Mouse (Mus musculus) B cell, adult 2 months (primary cell): ENCODE measurements around the gene Ldlrad3.

Experiments
- DNase-seq, 2 experiments: peaks; one replicate each; pipeline ENCODE4 v3.0.0; 2022

Gene Ldlrad3

DNA sequence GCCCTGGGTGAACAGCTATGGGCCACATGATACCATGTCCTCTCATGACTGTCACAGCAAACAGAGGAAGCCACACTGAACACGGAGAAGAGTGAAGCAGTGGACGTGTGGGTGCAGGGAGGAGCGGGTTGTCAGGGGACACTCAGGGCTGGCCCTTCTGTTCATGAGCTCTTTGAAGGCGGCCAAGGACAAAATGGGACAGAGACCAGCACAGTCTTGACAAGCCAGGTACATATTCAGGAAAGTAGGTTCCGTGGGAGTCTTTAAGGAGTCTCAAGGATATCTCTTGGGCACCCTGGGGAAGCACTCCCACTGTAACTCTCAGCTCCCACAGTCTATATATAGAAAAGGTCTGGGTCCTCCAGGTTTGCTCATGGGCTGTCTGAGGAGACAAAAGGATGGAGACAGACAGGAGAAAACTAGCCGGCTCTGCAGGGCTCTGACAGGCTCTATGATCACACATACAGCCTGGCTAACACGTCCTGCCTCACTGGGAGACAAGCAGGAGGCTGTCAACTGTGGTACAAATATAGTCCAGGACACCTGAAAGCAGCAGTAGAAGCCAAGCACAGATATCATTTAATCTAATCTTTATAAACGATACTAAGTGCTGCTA lies 121.3 kb downstream of the Ldlrad3 start:
- DNase-seq: no peak

- DNase-seq: peak; percentile 31 to 33
Measured at GRCm38 (mm10) chr2:102063906-102064505, 122.2 kb downstream of the Ldlrad3 start.

DNA sequence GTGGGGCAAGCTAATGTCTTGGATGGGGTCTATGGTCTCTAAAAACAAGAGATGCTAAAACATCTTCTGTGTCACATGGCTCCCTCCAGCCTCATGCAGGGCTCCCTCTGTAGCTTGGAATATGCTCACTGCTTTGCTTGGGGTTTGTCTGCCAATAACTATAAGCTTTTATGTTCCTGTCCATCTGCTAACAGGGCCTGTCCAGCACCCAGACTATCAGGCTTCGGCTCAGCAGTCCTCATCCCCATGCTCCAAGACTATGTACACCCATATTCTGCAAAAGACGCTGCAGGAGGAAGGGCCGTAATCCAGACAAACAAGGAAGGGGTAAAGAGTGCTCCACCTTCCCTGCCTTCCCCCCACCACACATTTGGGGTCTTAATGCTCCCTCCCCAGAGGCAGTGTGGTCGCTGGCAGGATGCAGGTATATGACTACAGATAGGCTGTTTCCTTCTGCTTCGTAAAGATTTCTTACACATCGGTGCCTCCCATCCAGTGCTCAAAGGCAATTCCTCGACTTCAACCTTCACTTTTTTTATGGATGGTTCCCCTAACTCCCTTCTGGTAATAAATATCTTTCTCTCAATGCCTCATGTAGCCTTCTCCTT lies 123.2 kb downstream of the Ldlrad3 start:
- no peak for DNase-seq

GRCm38 (mm10) chr2:102061921-102062320 lies 124.3 kb downstream of the Ldlrad3 start:
- no peak for DNase-seq

GRCm38 (mm10) chr2:102057746-102058145 lies 128.4 kb downstream of the Ldlrad3 start:
- no peak for DNase-seq

- DNase-seq: peak; percentile 67 to 71
Measured at GRCm38 (mm10) chr2:102057029-102057685, 129.0 kb downstream of the Ldlrad3 start.

GRCm38 (mm10) chr2:102056144-102056543 lies 130.0 kb downstream of the Ldlrad3 start:
- peak in 1 of 2 experiments; percentile 28 for DNase-seq

DNA sequence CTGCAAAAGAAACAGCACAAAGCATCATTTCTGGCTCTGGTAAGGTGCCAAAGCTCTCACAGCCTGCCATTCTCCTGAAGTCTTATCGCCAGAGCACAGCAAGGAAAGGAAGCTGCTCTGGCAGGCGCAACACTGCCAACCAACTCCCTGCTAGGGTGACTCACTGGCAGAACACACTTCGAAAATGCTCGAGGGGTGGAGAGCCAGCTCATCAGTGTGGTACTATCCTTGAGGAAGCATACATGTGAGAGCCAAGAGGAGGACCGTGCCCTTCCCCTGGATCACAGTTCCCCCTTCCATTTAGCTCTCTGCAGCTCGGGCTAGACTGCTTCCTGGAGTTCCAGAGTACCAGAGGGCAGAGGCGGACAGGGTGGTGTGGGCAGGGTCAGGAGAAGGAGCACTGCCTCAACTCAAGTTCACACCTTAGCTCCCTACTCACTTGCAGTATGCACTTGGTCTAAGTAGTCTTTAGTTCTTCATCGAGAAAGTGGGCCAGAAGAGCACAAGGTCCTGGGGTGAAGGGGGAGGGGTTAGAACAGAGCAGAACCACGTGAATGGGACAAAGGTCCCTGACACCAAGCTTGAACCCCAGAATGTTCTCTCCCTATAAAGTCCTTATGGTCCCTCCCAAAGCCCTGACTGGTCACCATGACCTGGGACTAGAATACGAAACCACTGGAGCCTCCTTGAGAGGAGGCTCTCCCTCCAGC lies 133.1 kb downstream of the Ldlrad3 start:
- no peak for DNase-seq

DNA sequence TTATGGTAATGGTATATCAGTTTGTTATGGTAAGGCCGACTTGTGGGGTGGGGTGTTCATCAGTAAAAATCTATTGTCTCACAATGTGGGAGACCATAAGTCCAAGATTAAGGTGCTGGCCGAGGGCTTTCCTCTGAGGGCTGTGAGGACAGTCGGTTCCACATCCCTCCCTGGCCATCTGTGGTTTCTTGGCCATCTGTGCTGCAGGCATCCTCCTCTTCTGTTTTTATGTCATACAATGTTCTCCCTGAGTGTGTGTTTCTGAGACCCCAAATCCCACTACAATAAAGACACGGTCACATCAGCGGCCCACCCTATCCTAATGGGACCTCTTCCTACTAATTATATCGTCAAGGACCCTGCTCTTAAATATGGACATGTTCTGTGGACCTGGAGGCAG lies 133.8 kb downstream of the Ldlrad3 start:
- no peak for DNase-seq

- no peak for DNase-seq
Measured at GRCm38 (mm10) chr2:102049866-102050550, 136.2 kb downstream of the Ldlrad3 start.

DNA sequence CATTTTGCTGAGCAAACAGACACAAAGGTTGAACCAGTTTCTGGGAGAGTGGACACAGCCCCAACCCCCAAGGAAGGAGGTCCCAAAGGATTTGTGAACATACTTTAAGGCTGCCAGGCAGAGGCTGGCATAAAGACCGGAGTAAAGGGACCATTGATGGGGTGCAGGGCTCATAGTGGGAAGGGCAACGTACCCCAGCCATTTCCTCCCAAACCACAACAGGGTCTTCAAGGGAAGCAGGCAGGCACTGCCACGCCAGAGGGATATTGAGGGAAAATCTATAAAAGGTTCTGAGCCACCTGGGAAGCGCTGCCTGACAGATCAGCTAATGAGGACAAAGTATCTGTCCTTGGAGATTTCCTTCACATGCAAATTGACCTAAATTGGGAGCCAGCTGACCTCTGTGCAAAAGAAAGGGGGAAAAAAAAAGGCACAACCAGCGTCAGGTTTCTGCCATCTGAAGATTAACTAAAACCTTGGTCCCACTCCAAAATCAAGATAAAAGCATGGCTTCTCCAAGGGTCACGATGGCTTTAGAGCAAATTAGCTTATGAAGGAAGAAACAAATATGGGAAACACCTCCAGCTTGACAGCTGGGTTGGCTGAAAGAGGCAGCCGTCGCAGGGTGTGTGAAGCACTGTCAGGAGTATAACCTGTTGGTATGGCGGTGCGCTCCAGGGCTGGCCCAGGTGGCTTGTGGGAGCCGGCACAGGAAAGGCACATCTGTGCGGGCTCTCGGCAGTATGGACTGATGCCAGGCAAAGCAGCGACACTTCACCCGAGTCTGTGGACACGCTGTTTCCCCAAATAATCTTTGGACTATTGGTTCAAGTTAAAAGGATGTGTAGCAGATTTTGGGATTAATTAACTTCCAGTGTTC lies 137.6 kb downstream of the Ldlrad3 start:
- DNase-seq: no peak

- DNase-seq: no peak
Measured at GRCm38 (mm10) chr2:102046481-102046880, 139.7 kb downstream of the Ldlrad3 start.

DNA sequence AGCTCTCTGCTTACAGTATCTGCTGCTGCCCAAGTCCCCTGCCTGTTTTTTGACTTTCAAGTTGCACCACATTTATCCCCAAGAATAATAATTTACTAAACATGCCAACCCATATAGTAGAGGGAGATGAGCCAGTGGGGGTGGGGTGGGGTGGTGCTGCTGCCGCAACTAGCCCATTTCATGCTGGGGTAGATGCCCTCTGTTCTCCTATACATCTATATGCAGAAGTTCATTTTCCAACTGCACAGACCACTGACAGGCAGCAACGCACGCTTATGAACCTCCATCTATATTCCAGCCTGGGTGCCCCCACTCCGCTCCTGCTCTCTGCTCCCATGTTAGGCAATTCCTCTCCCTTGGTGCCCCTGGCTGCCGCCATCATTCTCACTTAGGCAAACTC lies 145.7 kb downstream of the Ldlrad3 start:
- DNase-seq: no peak

DNA sequence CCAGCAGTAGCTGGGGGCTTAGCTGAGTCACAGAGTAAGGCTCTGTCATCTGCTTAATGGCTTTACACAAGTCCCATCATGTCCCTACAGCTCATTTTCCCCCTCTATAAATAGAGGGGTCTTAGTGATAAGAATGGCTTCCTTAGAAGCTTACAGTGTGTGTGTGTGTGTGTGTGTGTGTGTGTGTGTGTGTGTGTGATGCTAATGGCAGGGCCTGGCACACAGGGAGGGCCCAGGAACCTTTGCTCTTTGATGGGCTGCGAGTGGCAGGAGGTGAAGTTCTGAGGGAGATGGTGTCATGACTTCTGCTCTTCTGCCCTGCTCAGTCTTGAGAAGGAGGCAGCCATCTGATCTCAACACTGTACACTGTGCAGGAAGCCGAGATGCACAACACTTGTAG lies 146.2 kb downstream of the Ldlrad3 start:
- DNase-seq: peak; percentile 17 to 23

- peak; percentile 70 to 74 for DNase-seq
Measured at GRCm38 (mm10) chr2:102038895-102039667, 147.1 kb downstream of the Ldlrad3 start.

- no peak for DNase-seq
Measured at GRCm38 (mm10) chr2:102038229-102038894, 147.8 kb downstream of the Ldlrad3 start.

GRCm38 (mm10) chr2:102036665-102037511 lies 149.3 kb downstream of the Ldlrad3 start:
- DNase-seq: peak; percentile 48 to 50

DNA sequence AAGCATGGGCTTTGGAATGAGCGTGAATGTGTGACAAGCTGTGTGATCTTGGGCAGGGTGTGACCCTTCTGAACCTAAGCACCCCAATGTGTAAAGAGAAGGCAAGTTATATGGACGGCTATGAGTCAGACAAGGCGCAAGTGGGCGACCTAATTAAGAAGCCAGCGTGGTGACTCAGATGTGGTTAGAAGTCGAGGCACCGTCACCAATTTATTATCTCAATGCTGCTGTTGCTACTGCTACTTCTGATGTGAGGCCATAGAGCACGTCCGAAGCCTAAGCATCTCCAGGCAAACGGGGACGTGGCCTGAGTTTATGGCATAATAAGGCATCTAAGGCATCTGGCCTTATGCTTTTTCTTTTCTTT lies 151.7 kb downstream of the Ldlrad3 start:
- DNase-seq: peak in 1 of 2 experiments; percentile 47
